Mouse (Mus musculus): ENCODE data around the gene Mrpl4.
"Not testable (repeated sequence)": the region's sequence is repeated elsewhere in the genome, so short reads cannot be mapped to it uniquely, and the experiment has no call there.

Gene Mrpl4

DNA sequence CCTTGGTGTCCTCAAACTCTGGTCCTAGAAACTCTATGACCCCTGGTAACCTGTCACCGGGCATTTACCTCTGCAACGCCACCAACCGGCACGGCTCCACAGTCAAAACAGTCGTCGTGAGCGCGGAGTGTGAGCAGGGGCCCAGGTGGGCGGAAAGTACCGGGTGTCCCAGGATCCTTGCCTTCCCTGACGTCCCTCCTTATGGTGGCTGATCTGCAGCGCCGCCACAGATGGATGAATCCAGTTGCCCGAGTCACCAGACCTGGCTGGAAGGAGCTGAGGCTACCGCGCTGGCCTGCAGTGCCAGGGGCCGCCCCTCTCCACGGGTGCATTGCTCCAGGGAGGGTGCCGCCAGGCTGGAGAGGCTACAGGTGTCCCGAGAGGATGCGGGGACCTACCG is 34.1 kb downstream of the Mrpl4 start:
- DNase-seq (ENCODE audit: low read depth in 2 of 2, low spot score in 2 of 2), result no peak

DNA sequence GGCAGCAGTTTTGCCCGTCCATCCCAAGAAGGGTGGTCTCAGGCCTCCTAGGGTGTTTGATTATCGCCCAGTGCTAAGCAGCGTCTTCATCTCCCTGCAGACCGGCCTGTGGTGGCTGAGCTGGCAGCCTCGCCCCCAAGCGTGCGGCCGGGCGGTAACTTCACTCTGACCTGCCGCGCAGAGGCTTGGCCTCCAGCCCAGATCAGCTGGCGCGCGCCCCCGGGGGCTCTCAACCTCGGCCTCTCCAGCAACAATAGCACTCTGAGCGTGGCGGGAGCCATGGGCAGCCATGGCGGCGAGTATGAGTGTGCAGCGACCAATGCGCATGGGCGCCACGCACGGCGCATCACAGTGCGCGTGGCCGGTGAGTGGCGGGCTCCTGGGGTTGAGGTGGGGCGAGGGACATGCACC is 34.9 kb downstream of the Mrpl4 start:
- no peak for DNase-seq (ENCODE audit: low read depth in 2 of 2, low spot score in 2 of 2)

DNA sequence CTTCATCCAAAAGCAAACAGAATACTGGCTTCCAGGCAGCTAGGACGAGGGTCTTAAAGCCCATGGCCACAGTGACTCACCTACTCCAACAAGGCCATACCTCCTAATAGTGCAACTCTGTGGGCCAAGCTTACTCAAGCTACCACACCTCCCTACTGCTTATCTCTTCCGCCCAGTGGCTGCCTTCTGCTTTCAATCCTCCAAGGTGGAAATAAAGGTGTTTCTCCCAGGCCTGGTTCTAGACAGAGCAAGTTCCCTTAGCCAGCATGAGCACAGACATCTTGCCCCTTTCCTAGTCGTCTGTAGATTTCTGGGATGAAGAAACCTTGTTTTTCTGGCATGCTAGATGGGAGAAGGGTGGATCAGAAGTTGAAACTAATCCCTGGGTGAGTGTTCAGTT is 37.2 kb downstream of the Mrpl4 start:
- no peak for DNase-seq (ENCODE audit: low read depth in 2 of 2, low spot score in 2 of 2)

DNA sequence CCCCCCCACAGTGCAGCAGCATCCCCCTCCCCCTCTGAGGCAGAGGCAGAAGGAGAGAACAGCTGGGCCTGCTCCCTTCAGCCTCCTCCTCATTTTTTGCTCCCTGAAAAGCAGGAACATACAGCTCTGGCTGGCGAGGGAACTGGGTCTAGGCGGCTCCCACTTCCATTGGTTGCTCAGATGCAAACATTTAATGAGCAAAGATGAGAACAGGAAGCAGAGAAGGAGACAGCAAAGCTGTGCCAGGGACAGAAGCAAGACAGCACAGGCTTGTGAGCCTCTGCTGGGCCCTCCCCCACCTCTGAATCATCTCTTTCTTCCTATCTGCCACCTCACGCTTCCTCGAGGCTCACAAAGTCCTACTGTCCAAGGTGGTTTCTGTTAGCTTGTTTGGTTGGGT is 38.8 kb downstream of the Mrpl4 start:
- DNase-seq (ENCODE audit: low read depth in 2 of 2, low spot score in 2 of 2), result no peak

DNA sequence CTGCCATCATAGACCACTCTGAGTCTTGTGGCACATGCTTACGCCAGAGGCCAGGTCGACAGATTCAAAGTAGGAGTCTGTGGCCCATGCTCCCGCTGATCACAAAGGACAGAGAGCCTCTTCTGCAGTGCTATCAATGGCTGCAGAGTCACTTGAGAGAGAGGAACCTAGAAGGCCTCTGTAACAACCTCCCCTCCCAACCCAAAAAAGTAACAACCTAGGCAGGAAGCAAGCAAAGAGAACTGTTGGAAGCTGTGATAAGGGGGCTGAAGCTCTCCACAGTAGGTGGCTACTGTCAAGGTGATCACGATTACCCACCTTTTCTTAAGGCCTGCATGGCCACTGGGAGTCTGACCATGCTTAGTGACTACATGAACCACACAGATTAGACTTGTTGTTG is 41.0 kb downstream of the Mrpl4 start:
- no peak for DNase-seq (ENCODE audit: low read depth in 2 of 2, low spot score in 2 of 2)

DNA sequence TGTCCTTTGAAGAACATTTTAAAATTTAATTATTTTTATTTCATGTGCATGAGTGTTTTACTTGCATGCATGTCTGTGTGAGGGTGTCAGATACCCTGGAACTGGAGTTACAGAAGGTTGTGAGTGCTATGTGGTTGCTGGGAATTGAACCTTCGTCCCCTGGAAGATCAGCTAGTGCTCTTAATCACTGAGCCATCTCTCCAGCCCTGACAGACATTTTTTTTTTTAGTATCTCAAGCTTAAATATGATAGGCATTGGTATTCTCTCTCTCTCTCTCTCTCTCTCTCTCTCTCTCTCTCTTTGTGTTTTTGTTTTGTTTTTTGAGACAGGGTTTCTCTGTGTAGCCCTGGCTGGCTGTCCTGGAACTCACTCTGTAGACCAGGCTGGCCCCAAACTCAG is 42.2 kb downstream of the Mrpl4 start:
- not testable (repeated sequence) for DNase-seq (ENCODE audit: low read depth in 2 of 2, low spot score in 2 of 2)

DNA sequence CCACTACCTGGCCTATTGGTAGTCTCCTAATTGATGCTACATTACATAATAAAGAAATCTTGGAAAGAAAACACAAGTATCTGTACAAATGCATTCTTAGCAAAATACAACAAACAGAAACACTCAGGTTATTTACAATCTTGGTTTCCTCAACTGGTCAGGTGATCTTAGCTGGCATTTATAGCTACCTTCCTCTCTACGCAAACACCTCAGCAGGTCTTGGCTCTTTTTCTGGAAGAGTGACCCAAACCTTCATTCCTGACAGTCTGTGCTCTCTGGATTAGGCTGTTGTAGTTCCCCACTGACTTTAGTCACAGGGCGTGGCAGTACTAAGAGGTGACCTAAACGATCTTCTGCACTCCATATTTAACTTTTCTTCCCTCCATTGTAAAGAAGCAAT is 42.7 kb downstream of the Mrpl4 start:
- no peak for DNase-seq (ENCODE audit: low read depth in 2 of 2, low spot score in 2 of 2)

DNA sequence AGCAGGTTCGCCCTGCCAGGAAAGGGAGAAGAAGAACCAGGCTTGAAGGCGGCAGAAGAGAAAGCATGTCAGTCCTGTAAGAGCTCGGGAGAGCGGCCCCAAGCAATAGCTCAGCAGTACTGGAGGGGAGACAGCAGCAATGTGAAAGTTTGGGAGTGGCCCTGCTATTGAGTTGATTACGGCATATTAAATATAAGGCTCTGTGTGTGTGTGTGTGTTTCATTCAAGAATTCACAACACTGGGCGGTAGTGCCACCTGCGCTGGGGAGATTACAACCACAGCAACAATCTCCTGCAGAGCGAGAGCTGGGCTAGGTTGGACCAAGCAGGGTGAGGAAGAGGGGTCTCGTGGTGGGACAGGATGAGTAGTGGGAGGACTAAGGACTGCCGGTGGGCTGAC is 49.0 kb downstream of the Mrpl4 start:
- no peak for DNase-seq (ENCODE audit: low read depth in 2 of 2, low spot score in 2 of 2)
